ENCODE assay signal across 32 mouse cellular contexts in genomic region chr16:92930103-92930502, GRCm38 (mm10).
DNase-seq lines count a peak whose midpoint lies in the region; ATAC-seq and TF ChIP-seq lines count a peak whose summit lies in the region.
"Had no signal": no experiment of that assay in that cellular context is flagged by ENCODE, and none has a peak within 500 bp of the region (broad histone marks: within the 10 kb centered on the region; RNA-seq: fewer than 3 reads in every experiment).

No protein-coding gene starts in this region.

- no peaks in the 10 kb centered on the region for H3K9me3 ChIP-seq in lung, embryonic 15.5 days
- H3K9me3 ChIP-seq: embryonic facial prominence, embryonic 10.5 days; embryonic facial prominence, embryonic 13.5 days; forebrain, embryonic 10.5 days; forebrain, embryonic 13.5 days; heart, embryonic 10.5 days; heart, embryonic 13.5 days had no signal

- CTCF ChIA-PET in Patski (lab: Charles Lee), result interaction anchor here (0.9 kb wide), 2 partner anchors 16 to 41 kb away, joined by 3 read pairs; no protein-coding TSS in a partner anchor

- no peak overlapping the region for H3K27ac ChIP-seq in lung, embryonic 15.5 days
- H3K27ac ChIP-seq: embryonic facial prominence, embryonic 10.5 days; embryonic facial prominence, embryonic 13.5 days; forebrain, embryonic 10.5 days; forebrain, embryonic 13.5 days; gastrocnemius, adult 2 months; heart, adult 2 months; heart, embryonic 10.5 days; heart, embryonic 13.5 days; hindbrain, embryonic 14.5 days; hindbrain, postnatal 0 days had no signal

- no peak overlapping the region for H3ac ChIP-seq in C2C12 (ENCODE audit: control insufficient read depth, insufficient read length, low read depth)

- ATAC-seq in lung, embryonic 15.5 days (ENCODE audit: borderline replicate concordance, extremely low read depth, low FRiP score, low TSS enrichment), result 0 out of 2 replicates have a peak, but pooled peaks have one; percentile 23
- ATAC-seq in Patski, result peak; percentile 87
- ATAC-seq: CD4-positive, CD25-positive, alpha-beta regulatory T cell, adult 4 months; forebrain, embryonic 13.5 days; forebrain, embryonic 16.5 days; hindbrain, postnatal 0 days; inflammation-experienced regulatory T-cells, adult 6 months; intestine, embryonic 16.5 days had no signal

- no peaks in the 10 kb centered on the region for H3K79me2 ChIP-seq in C2C12 (ENCODE audit: control insufficient read depth, insufficient read depth)

- no peak overlapping the region for H3K9ac ChIP-seq in lung, embryonic 15.5 days
- H3K9ac ChIP-seq: embryonic facial prominence, embryonic 13.5 days; forebrain, embryonic 13.5 days; heart, embryonic 13.5 days; hindbrain, embryonic 14.5 days had no signal

- in situ Hi-C loops in Patski (cut with MboI; ENCODE audit: low pct_unique_long_range_greater_than_20kb), result no loop called here

- no peaks in the 10 kb centered on the region for H3K79me3 ChIP-seq in C2C12 (ENCODE audit: low read depth)

- TF ChIP-seq CTCF in C2C12 (IDR thresholded peaks at IDR 0.05; ENCODE audit: control insufficient read depth, insufficient read depth, insufficient read length) (no peak), Patski (IDR thresholded peaks at IDR 0.05) (no peak)

- H3K4me3 ChIP-seq in lung, embryonic 15.5 days, result no peak overlapping the region
- H3K4me3 ChIP-seq in C2C12 (ENCODE audit: insufficient read depth, poor library complexity, severe bottlenecking), result no peak overlapping the region
- H3K4me3 ChIP-seq: embryonic facial prominence, embryonic 10.5 days; embryonic facial prominence, embryonic 13.5 days; erythroblast, embryonic 14.5 days; forebrain, embryonic 10.5 days; forebrain, embryonic 13.5 days; gastrocnemius, adult 2 months; heart, adult 2 months; heart, embryonic 10.5 days; heart, embryonic 13.5 days had no signal

- DNase-seq in lung, adult 18-20 months, result no peak
- DNase-seq in Patski (ENCODE audit: low read depth, low spot score), result no peak
- no peak for DNase-seq in layer of hippocampus, postnatal 25 days (ENCODE audit: extremely low spot score in 1 of 2, low spot score in 1 of 2)
- no peak for DNase-seq in kidney, postnatal 10 days
- DNase-seq in lung, postnatal 10 days, result no peak
- DNase-seq: adrenal gland, postnatal 10 days; B cell, adult 2 months; cerebellum, adult 11 months; cerebellum, adult 2 months; cerebellum, adult 9-11 months; cerebellum, postnatal 25 days; gastrocnemius, adult 2 months; gastrocnemius, postnatal 36 days; heart, adult 2 months; heart, postnatal 14 days; heart, postnatal 4 days; kidney, adult 18-20 months had no signal

- POLR2A ChIA-PET in Patski (lab: Charles Lee), result interaction anchor here (0.6 kb wide), 1 partner anchor 19 kb away, joined by 3 read pairs; no protein-coding TSS in a partner anchor

- H3K4me2 ChIP-seq in lung, embryonic 15.5 days, result no peak overlapping the region
- H3K4me2 ChIP-seq: embryonic facial prominence, embryonic 13.5 days; forebrain, embryonic 13.5 days; heart, embryonic 13.5 days; hindbrain, embryonic 14.5 days had no signal

- WGBS in lung, embryonic 15.5 days, result 66% methylated on average over 4 of the region's 4 CpGs

- H3K36me3 ChIP-seq in lung, embryonic 15.5 days, result no peaks in the 10 kb centered on the region
- H3K36me3 ChIP-seq in C2C12 (ENCODE audit: control insufficient read depth, insufficient read depth), result no peaks in the 10 kb centered on the region
- H3K36me3 ChIP-seq: embryonic facial prominence, embryonic 10.5 days; embryonic facial prominence, embryonic 13.5 days; forebrain, embryonic 10.5 days; heart, embryonic 10.5 days; heart, embryonic 13.5 days had no signal

- H3K4me1 ChIP-seq in lung, embryonic 15.5 days, result no peaks in the 10 kb centered on the region
- H3K4me1 ChIP-seq: forebrain, embryonic 13.5 days; heart, embryonic 10.5 days; heart, embryonic 13.5 days had no signal

- H3K27me3 ChIP-seq in lung, embryonic 15.5 days, result no peaks in the 10 kb centered on the region
- H3K27me3 ChIP-seq in C2C12 (ENCODE audit: control insufficient read depth, insufficient read depth, insufficient read length) (no peaks in the 10 kb centered on the region), Patski (no peaks in the 10 kb centered on the region)
- H3K27me3 ChIP-seq: forebrain, embryonic 13.5 days had no signal

TF ChIP-seq in C2C12, 6 proteins besides CTCF, POLR2A, EP300 and RAD21:
- no peak for TF ChIP-seq CEBPB (IDR thresholded peaks at IDR 0.05; ENCODE audit: low read depth)
- peak; percentile 97 for TF ChIP-seq FOSL1 (IDR thresholded peaks at IDR 0.05; ENCODE audit: insufficient read depth, low read length, poor library complexity, severe bottlenecking)
- TF ChIP-seq USF1 (IDR thresholded peaks at IDR 0.05; ENCODE audit: low read depth), result no peak
- peak; percentile 99 for TF ChIP-seq MYOD1 (IDR thresholded peaks at IDR 0.05; ENCODE audit: control insufficient read depth, insufficient read length, low read depth)
- peak; percentile 87 for TF ChIP-seq MAX (IDR thresholded peaks at IDR 0.05)
